Mouse (Mus musculus) hindbrain, embryonic 13.5 days (tissue): ENCODE results near the gene Gm9049. TPM values are rescaled to one million over a fixed set of nuclear protein-coding genes. Genes with fewer than 3 reads are reported as not detected.

Experiments used
- polyA plus RNA-seq: library from polyadenylated mRNA; unstranded; fragments of >200 nt; fragmentation: Nextera tagmentation; extraction: Ambion mirVana; gene quantifications from 2 replicates; pipeline ENCODE4 v1.2.1, GENCODE M21; 2015

Gene Gm9049
- polyA plus RNA-seq, 1 experiment from 2014 or later: not detected

Other genes with a start within 250 kb of the Gm9049 start
- gene Mdm1, start 212.3 kb downstream of the Gm9049 start, polyA plus RNA-seq: 36.6 and 37.1 TPM in 2 replicates
- not detected in 2 replicates for gene Il22, start 149.2 kb downstream of the Gm9049 start, polyA plus RNA-seq
- gene Gm32717, start 113.3 kb downstream of the Gm9049 start, polyA plus RNA-seq: 0.32 and 0.35 TPM in 2 replicates
- 0.32 and 0.35 TPM in 2 replicates for gene Gm32802, start 95.4 kb downstream of the Gm9049 start, polyA plus RNA-seq
- gene Iltifb, start 59.1 kb downstream of the Gm9049 start, polyA plus RNA-seq: not detected in 2 replicates
- 0.08 TPM in 1 of 2 replicates, not detected in the other for gene Gm9040, start 27.1 kb downstream of the Gm9049 start, polyA plus RNA-seq
- gene Gm9044, start 21.7 kb downstream of the Gm9049 start, polyA plus RNA-seq: 0.08 TPM in 1 of 2 replicates, not detected in the other
- 0.09 TPM in 1 of 2 replicates, not detected in the other for gene Gm9045, start 16.3 kb downstream of the Gm9049 start, polyA plus RNA-seq
- gene Gm9046, start 10.8 kb downstream of the Gm9049 start, polyA plus RNA-seq: not detected in 2 replicates
- gene Gm9048, start 5.4 kb downstream of the Gm9049 start, polyA plus RNA-seq: not detected in 2 replicates
- gene Ifng, start 86.9 kb upstream of the Gm9049 start, polyA plus RNA-seq: not detected in 2 replicates